Mouse (Mus musculus) ovary, postnatal 36 days (tissue): Measurements from ENCODE around the gene Purb.
"Not testable (repeated sequence)": the region's sequence is repeated elsewhere in the genome, so short reads cannot be mapped to it uniquely, and the experiment has no call there.

ENCODE experiments used
- DNase-seq: peaks from one replicate; pipeline ENCODE4 v3.0.0; 2022; ENCODE audit warnings: low spot score, mixed read lengths

Gene Purb

GRCm38 (mm10) chr11:6484244-6484959 is 8.7 kb upstream of the Purb start:
- DNase-seq = no peak

GRCm38 (mm10) chr11:6483103-6483502 is 7.4 kb upstream of the Purb start:
- DNase-seq = no peak

- no peak for DNase-seq
Observed at GRCm38 (mm10) chr11:6481669-6482185, 6.0 kb upstream of the Purb start.

- no peak for DNase-seq
Observed at GRCm38 (mm10) chr11:6480681-6481405, 5.1 kb upstream of the Purb start.

GRCm38 (mm10) chr11:6480191-6480590 is 4.5 kb upstream of the Purb start:
- no peak for DNase-seq

- no peak for DNase-seq
Observed at GRCm38 (mm10) chr11:6479231-6479630, 3.5 kb upstream of the Purb start.

GRCm38 (mm10) chr11:6477350-6477749 is 1.6 kb upstream of the Purb start:
- DNase-seq = no peak

- DNase-seq = no peak
Observed at GRCm38 (mm10) chr11:6476876-6477275, 1.2 kb upstream of the Purb start.

GRCm38 (mm10) chr11:6474874-6475731 is 614 bp downstream of the Purb start:
- peak; percentile 59 for DNase-seq

- DNase-seq = no peak
Observed at GRCm38 (mm10) chr11:6474381-6474780, 1.3 kb downstream of the Purb start.

GRCm38 (mm10) chr11:6472076-6472475 is 3.6 kb downstream of the Purb start:
- DNase-seq = no peak

- DNase-seq = no peak
Observed at GRCm38 (mm10) chr11:6471493-6471892, 4.2 kb downstream of the Purb start.

- no peak for DNase-seq
Observed at GRCm38 (mm10) chr11:6471054-6471453, 4.7 kb downstream of the Purb start.

GRCm38 (mm10) chr11:6468541-6468940 is 7.2 kb downstream of the Purb start:
- peak; percentile 23 for DNase-seq

GRCm38 (mm10) chr11:6465122-6465521 is 10.6 kb downstream of the Purb start:
- DNase-seq = peak; percentile 45

- no peak for DNase-seq
Observed at GRCm38 (mm10) chr11:6463159-6463837, 12.4 kb downstream of the Purb start.

GRCm38 (mm10) chr11:6456083-6456482 is 19.6 kb downstream of the Purb start:
- no peak for DNase-seq

- DNase-seq = not testable (repeated sequence)
Observed at GRCm38 (mm10) chr11:6448155-6448554, 27.6 kb downstream of the Purb start.

- no peak for DNase-seq
Observed at GRCm38 (mm10) chr11:6447493-6447892, 28.2 kb downstream of the Purb start.

- DNase-seq = no peak
Observed at GRCm38 (mm10) chr11:6445951-6446350, 29.8 kb downstream of the Purb start.

- no peak for DNase-seq
Observed at GRCm38 (mm10) chr11:6445441-6445840, 30.3 kb downstream of the Purb start.
